Mouse (Mus musculus) limb, embryonic 14.5 days (tissue): ENCODE measurements around the gene Gpc5. TPM values are rescaled to one million over a fixed set of nuclear protein-coding genes. Genes with fewer than 3 reads are reported as not detected.

Source experiments
- ATAC-seq: fragments of 200-750 bp; cut with Nextera tagmentation; 2 replicates; pipeline ENCODE4 v1.8.0; 2017; ENCODE audit warnings: low read depth, moderate number of reproducible peaks, moderate TSS enrichment; ENCODE audit not compliant: low FRiP score
- DNase-seq: peaks from one replicate; pipeline ENCODE4 v3.0.0-alpha.2; 2015; ENCODE audit warnings: low spot score
- H3K27ac ChIP-seq: fragments of 300-500 bp; sonication (generic); replicated peaks from 2 replicates; pipeline ENCODE4 v1.5.1; 2014; ENCODE audit warnings: low read depth, mild to moderate bottlenecking, low read length, moderate library complexity, mixed read lengths
- H3K27me3 ChIP-seq: fragments of 300-500 bp; sonication (generic); 2 replicates; pipeline ENCODE4 v1.6.1; 2014; ENCODE audit warnings: low read length, mixed read lengths; ENCODE audit not compliant: control insufficient read depth, insufficient read depth
- H3K36me3 ChIP-seq: fragments of 300-500 bp; sonication (generic); 2 replicates; pipeline ENCODE4 v1.6.1; 2014; ENCODE audit warnings: mild to moderate bottlenecking, low read length, moderate library complexity, mixed read lengths; ENCODE audit not compliant: control insufficient read depth, insufficient read depth
- H3K4me1 ChIP-seq: fragments of 300-500 bp; sonication (generic); 2 replicates; pipeline ENCODE4 v1.6.1; 2014; ENCODE audit warnings: antibody characterized with exemption, low read length, mixed read lengths; ENCODE audit not compliant: control insufficient read depth, insufficient read depth
- H3K4me2 ChIP-seq: fragments of 300-500 bp; sonication (generic); replicated peaks from 2 replicates; pipeline ENCODE4 v1.6.1; 2014; ENCODE audit warnings: low read depth, mild to moderate bottlenecking, low read length, moderate library complexity; ENCODE audit not compliant: severe bottlenecking
- H3K4me3 ChIP-seq: fragments of 300-500 bp; sonication (generic); replicated peaks from 2 replicates; pipeline ENCODE4 v1.5.1; 2014; ENCODE audit warnings: low read length
- H3K9ac ChIP-seq: fragments of 300-500 bp; sonication (generic); 2 replicates; pipeline ENCODE4 v1.6.1; 2014; ENCODE audit warnings: mild to moderate bottlenecking, low read depth, low read length, moderate library complexity; ENCODE audit not compliant: severe bottlenecking
- H3K9me3 ChIP-seq: fragments of 300-500 bp; sonication (generic); 2 replicates; pipeline ENCODE4 v1.6.1; 2016; ENCODE audit warnings: low read length; ENCODE audit not compliant: control insufficient read depth
- POLR2A ChIP-seq: fragments of 200-500 bp; IDR thresholded peaks from 2 replicates; pipeline ENCODE4 v1.8.0; 2012; ENCODE audit warnings: inconsistent platforms, mild to moderate bottlenecking, moderate library complexity, borderline replicate concordance; ENCODE audit not compliant: insufficient read depth, insufficient read length; ENCODE audit errors: extremely low read depth
- WGBS: fragments of 180-500 bp; shearing (Covaris S2); extraction: QIAGEN DNeasy Blood & Tissue Kit; methylation state at CpG from one replicate; pipeline ENCODE4 v1.1.7; 2014; 5-methylcytosine and 5-hydroxymethylcytosine counted together
- polyA plus RNA-seq, 2 experiments: library from polyadenylated mRNA; depleted of rRNA in 1 of 2; stranded (reverse) in 1 of 2; unstranded in 1 of 2; fragments of >200 nt; fragmentation: Nextera tagmentation in 1 of 2; extraction: Ambion mirVana in 1 of 2; gene quantifications; 2 replicates each; pipeline versions ENCODE4 v1.2.1 to v1.2.3; 2012 to 2014

Gpc5 gene
- polyA plus RNA-seq, 2 experiments: 0.78 to 1.4 TPM

DNA sequence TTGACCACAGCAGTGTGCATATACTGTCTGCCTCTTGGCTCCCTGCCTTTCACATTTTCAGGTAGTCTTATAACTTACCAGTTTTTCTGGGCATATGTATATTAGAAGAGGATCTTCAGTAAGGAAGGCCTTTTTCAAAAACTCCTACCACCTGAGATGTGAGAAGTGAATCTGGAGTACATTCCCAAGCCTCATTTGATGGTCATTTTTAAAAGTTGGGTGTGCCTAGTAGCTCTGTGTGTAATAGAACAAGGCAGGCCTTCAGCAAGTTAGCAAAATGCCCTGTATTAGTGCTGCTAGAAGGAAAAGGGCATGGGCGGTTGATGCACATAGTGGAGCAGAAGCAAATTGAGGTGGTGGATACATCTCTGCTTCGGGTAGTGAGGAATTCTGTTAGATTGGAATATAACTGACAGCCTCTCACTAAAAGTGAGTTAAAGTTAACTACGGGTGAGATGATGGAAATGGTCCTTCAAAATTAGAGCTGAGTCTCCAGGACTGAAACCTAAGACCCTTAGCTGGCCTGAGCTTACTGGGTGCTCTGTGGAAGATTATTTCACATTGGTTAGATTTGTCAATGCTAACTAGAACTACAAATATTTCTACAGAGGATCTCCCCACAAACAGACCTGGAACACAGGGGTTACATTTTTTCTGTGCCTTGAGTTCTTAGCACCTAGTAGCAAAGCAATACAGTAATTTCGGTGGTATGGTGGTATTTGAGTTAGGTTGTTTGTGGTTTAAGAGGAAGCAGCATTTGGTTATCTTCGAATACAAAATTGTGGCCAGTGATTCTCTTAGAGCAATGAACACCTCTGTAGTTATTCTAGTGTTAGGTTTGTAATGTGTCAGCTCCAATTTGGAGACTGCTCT, 43.8 kb upstream of the Gpc5 start:
- 55% methylated on average over 5 of the region's 5 CpGs for WGBS
- peaks cover 52% of the 10 kb centered on the region for H3K36me3 ChIP-seq
- ATAC-seq: no peak

DNA sequence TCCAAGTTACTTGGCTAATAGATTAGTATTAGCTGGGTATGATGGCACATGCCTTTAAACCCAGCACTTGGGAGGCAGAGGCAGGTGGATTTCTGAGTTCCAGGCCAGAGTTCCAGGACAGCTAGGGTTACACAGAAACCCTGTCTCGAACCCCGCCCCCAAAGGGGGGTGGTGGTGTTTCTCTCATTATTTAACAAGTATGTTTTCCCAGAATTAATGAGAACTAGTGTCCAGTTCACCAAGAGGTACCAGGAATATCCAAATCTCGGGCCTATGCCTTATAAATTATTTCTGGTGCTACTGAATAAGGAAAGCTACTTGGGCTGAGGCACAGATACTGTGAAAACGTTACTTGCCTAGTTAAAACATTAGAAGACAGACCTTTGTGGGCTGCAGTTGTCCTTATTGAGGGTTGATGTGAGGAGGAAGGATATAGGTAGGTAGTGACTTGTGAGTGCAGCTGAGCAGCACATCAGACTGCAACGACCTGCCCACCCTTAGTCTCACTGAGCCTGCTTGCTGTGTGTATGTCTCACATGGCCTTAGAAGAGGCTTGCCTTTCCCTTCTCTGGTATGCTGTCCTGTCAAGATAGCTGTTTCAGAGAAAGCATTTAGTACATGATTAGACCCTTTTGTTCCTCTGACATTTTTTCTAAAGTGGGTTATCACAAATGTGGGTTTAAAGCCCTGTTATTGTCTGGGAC, 43.0 kb upstream of the Gpc5 start:
- TF ChIP-seq POLR2A: no peak
- Histone ChIP-seq H3K4me1 (no peaks in the 10 kb centered on the region), H3K27me3 (no peaks in the 10 kb centered on the region), H3K27ac (no peak overlapping the region), H3K9ac (no peak overlapping the region), H3K4me2 (no peak overlapping the region), H3K4me3 (no peak overlapping the region), H3K9me3 (no peaks in the 10 kb centered on the region), H3K36me3 (peaks cover 44% of the 10 kb centered on the region)
- WGBS: 25% methylated on average over 5 of the region's 5 CpGs
- ATAC-seq: no peak; the same call in none of the 2 replicates
- DNase-seq: no peak

More for the DNA sequence above, 43.8 kb upstream of the Gpc5 start:
- H3K9ac ChIP-seq: no peak overlapping the region
- H3K4me1 ChIP-seq: peaks cover 5% of the 10 kb centered on the region
- no peak for TF ChIP-seq POLR2A
- H3K4me3 ChIP-seq: no peak overlapping the region
- no peak for DNase-seq
- no peak overlapping the region for H3K27ac ChIP-seq
- H3K9me3 ChIP-seq: no peaks in the 10 kb centered on the region
- no peak overlapping the region for H3K4me2 ChIP-seq
- H3K27me3 ChIP-seq: no peaks in the 10 kb centered on the region

DNA sequence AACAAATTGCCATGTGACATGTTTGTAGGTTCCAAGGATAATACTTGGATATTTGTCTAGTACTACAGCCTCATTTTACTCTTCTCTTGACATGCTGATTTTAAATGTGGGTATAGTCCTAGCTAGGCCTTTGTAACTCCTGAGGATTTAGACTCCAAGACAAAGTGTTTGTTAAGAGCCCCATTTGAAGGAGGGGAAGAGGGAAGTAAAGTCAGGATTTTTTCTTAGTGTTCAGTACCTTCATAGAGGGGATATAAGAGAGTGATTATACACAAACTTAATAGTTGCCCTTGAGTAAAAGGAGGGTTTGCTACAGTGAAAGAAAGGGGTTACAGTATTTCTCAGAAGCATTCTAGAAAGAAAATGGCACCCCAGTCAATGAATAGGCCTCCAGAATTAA, 42.2 kb upstream of the Gpc5 start:
- ATAC-seq: no peak
- no peak for TF ChIP-seq POLR2A
- H3K4me2 ChIP-seq: no peak overlapping the region

DNA sequence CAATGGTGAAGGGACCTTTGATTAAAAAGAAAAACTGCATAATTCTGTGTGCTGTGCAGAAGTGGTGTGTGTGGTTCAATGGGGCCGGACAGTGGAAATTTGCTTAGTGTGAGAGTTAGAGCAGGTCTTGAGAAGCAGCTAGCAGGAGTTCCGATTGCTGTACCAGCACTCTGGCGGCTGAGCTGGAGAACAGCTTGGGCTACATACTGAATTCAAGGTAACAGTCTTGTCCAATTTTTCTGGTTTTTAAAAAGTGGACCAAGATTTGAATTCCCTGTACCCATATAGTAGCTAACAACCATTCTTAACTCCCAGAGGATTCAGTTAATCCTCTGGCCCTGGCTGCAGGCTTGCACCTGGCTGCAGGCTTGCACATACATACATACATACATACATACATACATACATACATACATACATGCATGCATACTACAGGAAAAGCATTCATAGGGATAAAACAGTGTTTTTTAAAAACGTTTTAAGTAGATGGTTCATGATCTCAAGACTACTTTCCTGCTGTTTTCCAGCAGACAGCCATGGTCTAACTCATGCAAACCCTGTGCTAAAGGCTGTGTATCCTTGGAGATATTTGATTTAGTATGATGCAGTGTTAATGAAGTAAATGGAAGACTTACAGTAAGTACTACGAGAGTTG, 40.8 kb upstream of the Gpc5 start:
- TF ChIP-seq POLR2A: no peak
- Histone ChIP-seq H3K4me1 (no peaks in the 10 kb centered on the region), H3K9me3 (no peaks in the 10 kb centered on the region), H3K4me2 (no peak overlapping the region), H3K4me3 (no peak overlapping the region), H3K27me3 (no peaks in the 10 kb centered on the region), H3K36me3 (peaks cover 22% of the 10 kb centered on the region), H3K27ac (no peak overlapping the region), H3K9ac (no peak overlapping the region)
- ATAC-seq: no peak
- no peak for DNase-seq
- 75% methylated on average over 5 of the region's 5 CpGs for WGBS

More for the DNA sequence above, 42.2 kb upstream of the Gpc5 start:
- H3K27me3 ChIP-seq: no peaks in the 10 kb centered on the region
- H3K9me3 ChIP-seq: no peaks in the 10 kb centered on the region
- H3K4me1 ChIP-seq: no peaks in the 10 kb centered on the region
- no peak overlapping the region for H3K9ac ChIP-seq
- no peak for DNase-seq
- peaks cover 36% of the 10 kb centered on the region for H3K36me3 ChIP-seq
- H3K27ac ChIP-seq: no peak overlapping the region
- no peak overlapping the region for H3K4me3 ChIP-seq

DNA sequence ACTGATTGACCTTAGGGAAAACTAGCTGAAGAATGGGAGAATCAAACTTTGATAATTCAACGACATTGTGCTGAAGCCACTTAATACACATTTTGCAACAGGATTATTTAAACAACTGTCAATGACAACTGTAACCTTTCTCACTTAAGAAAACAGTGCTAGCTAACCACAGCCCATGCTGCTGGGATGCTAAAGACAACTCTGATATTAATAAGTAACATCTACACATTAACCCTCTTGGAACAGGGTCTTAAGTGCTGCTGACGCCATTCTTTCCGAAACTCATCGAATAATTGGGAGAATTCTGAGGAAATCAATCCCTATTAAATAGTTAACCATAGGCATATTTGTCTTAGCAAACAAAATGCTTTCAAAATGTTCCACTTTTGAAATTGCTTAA, 39.6 kb upstream of the Gpc5 start:
- no peak overlapping the region for H3K9ac ChIP-seq
- H3K36me3 ChIP-seq: peaks cover 11% of the 10 kb centered on the region; the same call in 1 of the 2 replicates
- ATAC-seq (no peak), DNase-seq (no peak)
- 83% methylated on average over 4 of the region's 4 CpGs for WGBS
- no peaks in the 10 kb centered on the region for H3K9me3 ChIP-seq
- no peak overlapping the region for H3K4me2 ChIP-seq
- no peaks in the 10 kb centered on the region for H3K4me1 ChIP-seq
- no peak overlapping the region for H3K27ac ChIP-seq
- TF ChIP-seq POLR2A: no peak
- no peaks in the 10 kb centered on the region for H3K27me3 ChIP-seq
- no peak overlapping the region for H3K4me3 ChIP-seq
